Mouse (Mus musculus) erythroblast, embryonic 14.5 days (primary cell): Measurements from ENCODE around the gene Ick.

Experiments
- GATA1 ChIP-seq: IDR thresholded peaks from 2 replicates; pipeline ENCODE4 v1.6.1; 2012; ENCODE audit warnings: low read length, inconsistent platforms, mixed read lengths
- TAL1 ChIP-seq: IDR thresholded peaks from 3 replicates; pipeline ENCODE4 v1.6.1; 2012; ENCODE audit warnings: low read length, inconsistent platforms, mixed read lengths

- TF ChIP-seq TAL1 (no peak), GATA1 (no peak)
These were observed 67.3 kb downstream of the Ick start for GRCm38 (mm10) chr9:78176201-78176727.
